Mouse (Mus musculus) hindbrain, embryonic 14.5 days (tissue): ENCODE results near the gene Rcn2. TPM values are rescaled to one million over a fixed set of nuclear protein-coding genes. Genes with fewer than 3 reads are reported as not detected.
A peak's percentile ranks its signal among the peaks of the same experiment; 100 is the strongest.

Experiments
- ATAC-seq: fragments of 200-750 bp; cut with Nextera tagmentation; 2 replicates; pipeline ENCODE4 v1.8.0; 2017; ENCODE audit warnings: moderate number of reproducible peaks, mild to moderate bottlenecking, moderate TSS enrichment, moderate library complexity; ENCODE audit not compliant: low FRiP score
- DNase-seq: peaks from one replicate; pipeline ENCODE4 v3.0.0-alpha.2; 2015; ENCODE audit warnings: low spot score
- H3K27ac ChIP-seq: fragments of 300-500 bp; sonication (generic); 2 replicates; pipeline ENCODE4 v1.5.1; 2014; ENCODE audit warnings: mild to moderate bottlenecking, moderate library complexity
- H3K27me3 ChIP-seq: fragments of 300-500 bp; sonication (generic); 2 replicates; pipeline ENCODE4 v1.6.1; 2014; ENCODE audit warnings: mild to moderate bottlenecking, low read length, mixed read lengths; ENCODE audit not compliant: control insufficient read depth, insufficient read depth
- H3K36me3 ChIP-seq: fragments of 300-500 bp; sonication (generic); replicated peaks from 2 replicates; pipeline ENCODE4 v1.6.1; 2014; ENCODE audit not compliant: control insufficient read depth, insufficient read depth
- H3K4me1 ChIP-seq: fragments of 300-500 bp; sonication (generic); replicated peaks from 2 replicates; pipeline ENCODE4 v1.6.1; 2014; ENCODE audit warnings: antibody characterized with exemption, low read length, mixed read lengths; ENCODE audit not compliant: control insufficient read depth, insufficient read depth
- H3K4me2 ChIP-seq: fragments of 300-500 bp; sonication (generic); replicated peaks from 2 replicates; pipeline ENCODE4 v1.6.1; 2014; ENCODE audit warnings: mild to moderate bottlenecking, moderate library complexity
- H3K4me3 ChIP-seq: fragments of 300-500 bp; sonication (generic); replicated peaks from 2 replicates; pipeline ENCODE4 v1.5.1; 2014; ENCODE audit warnings: mild to moderate bottlenecking, low read length
- H3K9ac ChIP-seq: fragments of 300-500 bp; sonication (generic); 2 replicates; pipeline ENCODE4 v1.6.1; 2014
- H3K9me3 ChIP-seq: fragments of 300-500 bp; sonication (generic); 2 replicates; pipeline ENCODE4 v1.6.1; 2016; ENCODE audit warnings: low read length; ENCODE audit not compliant: control insufficient read depth
- WGBS: fragments of 180-500 bp; shearing (Covaris S2); extraction: QIAGEN DNeasy Blood & Tissue Kit; methylation state at CpG from one replicate; pipeline ENCODE4 v1.1.7; 2014; 5-methylcytosine and 5-hydroxymethylcytosine counted together
- polyA plus RNA-seq: library from polyadenylated mRNA; unstranded; fragments of >200 nt; fragmentation: Nextera tagmentation; extraction: Ambion mirVana; gene quantifications from 2 replicates; pipeline ENCODE4 v1.2.1, GENCODE M21; 2014

The Rcn2 gene
- polyA plus RNA-seq, 1 experiment from 2014 or later = 265 TPM

GRCm38 (mm10) chr9:56062336-56062735 is 20.7 kb downstream of the Rcn2 start:
- Histone ChIP-seq H3K27me3 (no peaks in the 10 kb centered on the region), H3K9ac (no peak overlapping the region), H3K4me3 (no peak overlapping the region), H3K4me2 (no peak overlapping the region), H3K27ac (no peak overlapping the region), H3K9me3 (no peaks in the 10 kb centered on the region), H3K36me3 (peaks cover 75% of the 10 kb centered on the region), H3K4me1 (no peaks in the 10 kb centered on the region)
- WGBS = 94% methylated on average over 5 of the region's 5 CpGs
- ATAC-seq = no peak
- DNase-seq = no peak

- Histone ChIP-seq H3K9ac (no peak overlapping the region), H3K4me1 (no peaks in the 10 kb centered on the region), H3K9me3 (no peaks in the 10 kb centered on the region), H3K27me3 (no peaks in the 10 kb centered on the region), H3K4me2 (no peak overlapping the region), H3K36me3 (peaks cover 63% of the 10 kb centered on the region), H3K27ac (no peak overlapping the region), H3K4me3 (no peak overlapping the region)
- 90% methylated on average over 3 of the region's 3 CpGs for WGBS
- no peak for DNase-seq
- no peak for ATAC-seq
Observed at GRCm38 (mm10) chr9:56065011-56065410, 23.4 kb downstream of the Rcn2 start.

- Histone ChIP-seq H3K4me1 (no peaks in the 10 kb centered on the region), H3K9me3 (no peaks in the 10 kb centered on the region), H3K27me3 (no peaks in the 10 kb centered on the region), H3K9ac (no peak overlapping the region), H3K36me3 (peaks cover 41% of the 10 kb centered on the region), H3K4me3 (no peak overlapping the region), H3K4me2 (no peak overlapping the region), H3K27ac (no peak overlapping the region)
- WGBS = 93% methylated on average over 4 of the region's 4 CpGs
- DNase-seq (no peak), ATAC-seq (no peak)
Observed at GRCm38 (mm10) chr9:56067964-56068363, 26.3 kb downstream of the Rcn2 start.

- H3K9me3 ChIP-seq = no peaks in the 10 kb centered on the region
- no peak overlapping the region for H3K4me3 ChIP-seq
- no peaks in the 10 kb centered on the region for H3K4me1 ChIP-seq
- no peak overlapping the region for H3K27ac ChIP-seq
- H3K27me3 ChIP-seq = no peaks in the 10 kb centered on the region
- no peak overlapping the region for H3K4me2 ChIP-seq
- ATAC-seq = no peak
- no peak overlapping the region for H3K9ac ChIP-seq
- peaks cover 38% of the 10 kb centered on the region for H3K36me3 ChIP-seq
- 89% methylated on average over 1 of the region's 1 CpGs for WGBS
- DNase-seq = no peak
Observed at GRCm38 (mm10) chr9:56068630-56069029, 27.0 kb downstream of the Rcn2 start.

- peaks cover 19% of the 10 kb centered on the region for H3K36me3 ChIP-seq
- no peak overlapping the region for H3K4me3 ChIP-seq
- H3K4me2 ChIP-seq = no peak overlapping the region
- no peaks in the 10 kb centered on the region for H3K27me3 ChIP-seq
- ATAC-seq = no peak
- no peak overlapping the region for H3K27ac ChIP-seq
- no peak overlapping the region for H3K9ac ChIP-seq
- 82% methylated on average over 2 of the region's 2 CpGs for WGBS
- no peaks in the 10 kb centered on the region for H3K9me3 ChIP-seq
- H3K4me1 ChIP-seq = no peaks in the 10 kb centered on the region
- DNase-seq = no peak
Observed at GRCm38 (mm10) chr9:56072861-56073260, 31.2 kb downstream of the Rcn2 start.

GRCm38 (mm10) chr9:56074863-56075262 is 33.2 kb downstream of the Rcn2 start:
- Histone ChIP-seq H3K4me2 (no peak overlapping the region), H3K27ac (no peak overlapping the region), H3K4me1 (no peaks in the 10 kb centered on the region), H3K4me3 (no peak overlapping the region), H3K9me3 (no peaks in the 10 kb centered on the region), H3K36me3 (peaks cover 13% of the 10 kb centered on the region; the same call in 1 of the 2 replicates), H3K27me3 (no peaks in the 10 kb centered on the region), H3K9ac (no peak overlapping the region)
- DNase-seq = no peak
- ATAC-seq = peak; percentile 21; the same call in 1 of the 2 replicates
- 77% methylated on average over 12 of the region's 12 CpGs for WGBS

GRCm38 (mm10) chr9:56075264-56075663 is 33.6 kb downstream of the Rcn2 start:
- no peaks in the 10 kb centered on the region for H3K27me3 ChIP-seq

GRCm38 (mm10) chr9:56075901-56076620 is 34.4 kb downstream of the Rcn2 start:
- Histone ChIP-seq H3K27ac (peak overlapping the region; percentile 49), H3K9ac (no peak overlapping the region), H3K9me3 (no peaks in the 10 kb centered on the region), H3K4me3 (no peak overlapping the region), H3K27me3 (no peaks in the 10 kb centered on the region), H3K4me2 (no peak overlapping the region), H3K36me3 (peaks cover 13% of the 10 kb centered on the region; the same call in 1 of the 2 replicates), H3K4me1 (no peaks in the 10 kb centered on the region)
- no peak for ATAC-seq
- 69% methylated on average over 7 of the region's 7 CpGs for WGBS
- DNase-seq = no peak

More at GRCm38 (mm10) chr9:56075264-56075663, 33.6 kb downstream of the Rcn2 start:
- Histone ChIP-seq H3K36me3 (peaks cover 13% of the 10 kb centered on the region; the same call in 1 of the 2 replicates), H3K4me1 (no peaks in the 10 kb centered on the region), H3K4me3 (no peak overlapping the region), H3K4me2 (no peak overlapping the region), H3K27ac (peak overlapping the region; percentile 49; the same call in 1 of the 2 replicates), H3K9ac (no peak overlapping the region), H3K9me3 (no peaks in the 10 kb centered on the region)
- 2% methylated on average over 4 of the region's 4 CpGs for WGBS
- peak; percentile 48; the same call in 1 of the 2 replicates for ATAC-seq
- peak; percentile 81 for DNase-seq

GRCm38 (mm10) chr9:56079587-56079986 is 37.9 kb downstream of the Rcn2 start:
- Histone ChIP-seq H3K27me3 (no peaks in the 10 kb centered on the region), H3K4me3 (no peak overlapping the region), H3K36me3 (0 out of 2 replicates have a peak, but pooled peaks cover 4% of the 10 kb centered on the region), H3K4me2 (no peak overlapping the region), H3K4me1 (no peaks in the 10 kb centered on the region), H3K9me3 (no peaks in the 10 kb centered on the region), H3K27ac (no peak overlapping the region), H3K9ac (no peak overlapping the region)
- WGBS = 94% methylated on average over 5 of the region's 5 CpGs
- DNase-seq = no peak
- no peak for ATAC-seq
